Mouse (Mus musculus): ENCODE results near the gene Oser1. TPM values are rescaled to one million over a fixed set of nuclear protein-coding genes. Genes with fewer than 3 reads are reported as not detected.

Gene Oser1
- polyA plus RNA-seq, 1 experiment from 2014 or later, result 88.7 TPM

- Histone ChIP-seq H3K27ac (ENCODE audit: low read depth, low read length) (no peak overlapping the region), H3K4me1 (replicated peaks; ENCODE audit: control insufficient read depth, insufficient read depth, low read length) (no peaks in the 10 kb centered on the region), H3K4me2 (replicated peaks; ENCODE audit: low read depth, low read length) (no peak overlapping the region), H3K27me3 (ENCODE audit: control insufficient read depth, insufficient read depth, low read length) (no peaks in the 10 kb centered on the region), H3K36me3 (ENCODE audit: control insufficient read depth, insufficient read depth, low read length) (no peaks in the 10 kb centered on the region), H3K9ac (ENCODE audit: low read depth, low read length) (no peak overlapping the region), H3K4me3 (ENCODE audit: low read depth, low read length) (no peak overlapping the region), H3K9me3 (ENCODE audit: control insufficient read depth, low read length) (no peaks in the 10 kb centered on the region)
- ATAC-seq (ENCODE audit: low FRiP score) (no peak), DNase-seq (ENCODE audit: low spot score) (no peak)
- WGBS, result 86% methylated on average over 8 of the region's 8 CpGs
Observed at GRCm38 (mm10) chr2:163404037-163404815, 20.3 kb downstream of the Oser1 start.

DNA sequence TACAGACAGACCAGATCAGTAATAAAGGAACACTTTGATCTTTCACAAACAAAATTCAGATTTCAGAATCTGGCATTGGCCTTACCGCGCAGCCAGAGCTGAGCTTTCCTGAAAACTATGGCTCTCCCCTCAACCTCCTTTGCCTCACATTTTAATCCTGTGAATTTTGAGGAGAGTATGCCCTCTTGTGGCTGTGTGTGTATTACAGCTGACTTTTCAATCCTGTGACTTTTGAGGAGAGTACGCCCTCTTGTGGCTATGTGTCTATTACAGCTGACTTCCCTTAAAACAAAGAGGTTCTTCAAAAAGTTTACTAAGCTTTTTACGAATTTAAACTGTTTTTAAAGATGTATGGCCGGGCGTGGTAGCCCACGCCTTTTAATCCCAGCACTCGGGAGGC lies 23.3 kb downstream of the Oser1 start:
- Histone ChIP-seq H3K27ac (ENCODE audit: low read depth, low read length) (no peak overlapping the region), H3K36me3 (ENCODE audit: control insufficient read depth, insufficient read depth, low read length) (no peaks in the 10 kb centered on the region), H3K9ac (ENCODE audit: low read depth, low read length) (no peak overlapping the region), H3K4me1 (replicated peaks; ENCODE audit: control insufficient read depth, insufficient read depth, low read length) (no peaks in the 10 kb centered on the region), H3K4me3 (ENCODE audit: low read depth, low read length) (no peak overlapping the region), H3K4me2 (replicated peaks; ENCODE audit: low read depth, low read length) (no peak overlapping the region), H3K9me3 (ENCODE audit: control insufficient read depth, low read length) (no peaks in the 10 kb centered on the region), H3K27me3 (ENCODE audit: control insufficient read depth, insufficient read depth, low read length) (no peaks in the 10 kb centered on the region)
- DNase-seq (ENCODE audit: low spot score), result peak; percentile 93
- 17% methylated on average over 8 of the region's 8 CpGs for WGBS
- no peak for ATAC-seq (ENCODE audit: low FRiP score)

GRCm38 (mm10) chr2:163399222-163399621 lies 25.3 kb downstream of the Oser1 start:
- DNase-seq (ENCODE audit: low spot score), result no peak
- WGBS, result 90% methylated on average over 8 of the region's 8 CpGs
- H3K27me3 ChIP-seq (ENCODE audit: control insufficient read depth, insufficient read depth, low read length), result no peaks in the 10 kb centered on the region
- no peaks in the 10 kb centered on the region for H3K9me3 ChIP-seq (ENCODE audit: control insufficient read depth, low read length)
- no peaks in the 10 kb centered on the region for H3K4me1 ChIP-seq (replicated peaks; ENCODE audit: control insufficient read depth, insufficient read depth, low read length)
- no peaks in the 10 kb centered on the region for H3K36me3 ChIP-seq (ENCODE audit: control insufficient read depth, insufficient read depth, low read length)
- no peak overlapping the region for H3K27ac ChIP-seq (ENCODE audit: low read depth, low read length)
- H3K4me3 ChIP-seq (ENCODE audit: low read depth, low read length), result no peak overlapping the region
- no peak overlapping the region for H3K4me2 ChIP-seq (replicated peaks; ENCODE audit: low read depth, low read length)
- no peak overlapping the region for H3K9ac ChIP-seq (ENCODE audit: low read depth, low read length)
- no peak for ATAC-seq (ENCODE audit: low FRiP score)

- Histone ChIP-seq H3K27ac (ENCODE audit: low read depth, low read length) (no peak overlapping the region), H3K4me1 (replicated peaks; ENCODE audit: control insufficient read depth, insufficient read depth, low read length) (no peaks in the 10 kb centered on the region), H3K4me2 (replicated peaks; ENCODE audit: low read depth, low read length) (no peak overlapping the region), H3K4me3 (ENCODE audit: low read depth, low read length) (no peak overlapping the region), H3K27me3 (ENCODE audit: control insufficient read depth, insufficient read depth, low read length) (no peaks in the 10 kb centered on the region), H3K9ac (ENCODE audit: low read depth, low read length) (no peak overlapping the region), H3K9me3 (ENCODE audit: control insufficient read depth, low read length) (no peaks in the 10 kb centered on the region), H3K36me3 (ENCODE audit: control insufficient read depth, insufficient read depth, low read length) (no peaks in the 10 kb centered on the region)
- 88% methylated on average over 4 of the region's 4 CpGs for WGBS
- ATAC-seq (ENCODE audit: low FRiP score) (no peak), DNase-seq (ENCODE audit: low spot score) (no peak)
Observed at GRCm38 (mm10) chr2:163398770-163399169, 25.7 kb downstream of the Oser1 start.

DNA sequence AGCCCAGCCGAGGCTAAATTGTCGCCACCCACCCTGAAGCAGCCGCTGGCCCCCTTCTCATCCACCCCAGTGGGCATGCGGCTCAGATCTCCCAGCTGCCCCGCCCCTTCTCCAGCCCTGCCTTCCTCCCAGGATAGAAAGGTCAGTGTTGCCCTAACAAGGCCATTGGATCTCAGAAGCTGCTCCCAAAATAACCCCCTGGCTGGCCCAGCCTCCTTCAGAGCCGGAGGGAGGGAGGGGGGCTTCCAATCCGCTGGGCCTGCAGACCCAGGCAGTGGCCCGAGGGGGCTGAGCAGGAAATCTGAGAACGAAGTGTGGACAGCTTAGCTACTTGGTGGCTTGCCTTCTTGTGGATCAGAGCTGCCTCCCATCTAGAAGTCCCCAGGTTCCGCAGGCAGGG lies 26.6 kb downstream of the Oser1 start, which contains the start of gene Jph2:
TSS of gene Jph2 (minus strand) at position 89 of the 400 bp plus-strand sequence.
- Histone ChIP-seq H3K4me3 (ENCODE audit: low read depth, low read length) (no peak within 1 kb of the TSS), H3K9me3 (ENCODE audit: control insufficient read depth, low read length) (no peaks in the 10 kb centered on the region), H3K36me3 (ENCODE audit: control insufficient read depth, insufficient read depth, low read length) (no peaks in the 10 kb centered on the region), H3K27ac (ENCODE audit: low read depth, low read length) (no peak within 1 kb of the TSS), H3K27me3 (ENCODE audit: control insufficient read depth, insufficient read depth, low read length) (no peaks in the 10 kb centered on the region), H3K4me2 (replicated peaks; ENCODE audit: low read depth, low read length) (peak within 1 kb of the TSS; percentile 24; the same call in 1 of the 2 replicates), H3K4me1 (replicated peaks; ENCODE audit: control insufficient read depth, insufficient read depth, low read length) (no peaks in the 10 kb centered on the region), H3K9ac (ENCODE audit: low read depth, low read length) (no peak within 1 kb of the TSS; the same call in 1 of the 2 replicates)
- peak; percentile 42 for DNase-seq (ENCODE audit: low spot score)
- WGBS, result 13% methylated on average over 10 of the region's 10 CpGs
- ATAC-seq (ENCODE audit: low FRiP score), result peak; percentile 45; the same call in 1 of the 2 replicates

DNA sequence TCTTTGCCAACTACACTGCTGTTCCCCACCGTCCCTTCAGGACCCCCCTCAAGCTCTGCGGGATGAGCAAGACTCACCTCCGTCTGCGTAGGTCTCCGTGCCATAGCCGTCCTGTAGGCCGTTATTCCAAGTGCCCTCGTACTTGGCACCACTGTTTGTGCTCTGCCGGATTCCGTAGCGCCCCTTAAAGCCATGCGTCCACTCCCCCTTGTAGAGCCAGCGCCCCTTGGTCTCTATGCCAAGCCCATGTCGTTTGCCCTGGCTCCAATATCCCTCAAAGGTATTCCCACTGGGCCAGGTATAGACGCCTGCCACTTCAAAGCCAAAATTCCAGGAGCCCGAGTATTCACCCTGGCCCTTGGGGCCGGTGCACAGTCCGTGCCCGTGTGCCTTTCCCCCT lies 27.4 kb downstream of the Oser1 start:
- Histone ChIP-seq H3K4me2 (replicated peaks; ENCODE audit: low read depth, low read length) (no peak overlapping the region), H3K27me3 (ENCODE audit: control insufficient read depth, insufficient read depth, low read length) (no peaks in the 10 kb centered on the region), H3K4me3 (ENCODE audit: low read depth, low read length) (no peak overlapping the region), H3K9ac (ENCODE audit: low read depth, low read length) (no peak overlapping the region), H3K27ac (ENCODE audit: low read depth, low read length) (no peak overlapping the region), H3K4me1 (replicated peaks; ENCODE audit: control insufficient read depth, insufficient read depth, low read length) (no peaks in the 10 kb centered on the region), H3K36me3 (ENCODE audit: control insufficient read depth, insufficient read depth, low read length) (no peaks in the 10 kb centered on the region), H3K9me3 (ENCODE audit: control insufficient read depth, low read length) (no peaks in the 10 kb centered on the region)
- 90% methylated on average over 19 of the region's 19 CpGs for WGBS
- ATAC-seq (ENCODE audit: low FRiP score), result no peak
- no peak for DNase-seq (ENCODE audit: low spot score)

- H3K9me3 ChIP-seq (ENCODE audit: control insufficient read depth, low read length), result no peaks in the 10 kb centered on the region
- no peak for ATAC-seq (ENCODE audit: low FRiP score)
- no peaks in the 10 kb centered on the region for H3K36me3 ChIP-seq (ENCODE audit: control insufficient read depth, insufficient read depth, low read length)
- DNase-seq (ENCODE audit: low spot score), result no peak
- H3K4me2 ChIP-seq (replicated peaks; ENCODE audit: low read depth, low read length), result no peak overlapping the region
- no peak overlapping the region for H3K27ac ChIP-seq (ENCODE audit: low read depth, low read length)
- no peak overlapping the region for H3K4me3 ChIP-seq (ENCODE audit: low read depth, low read length)
- 79% methylated on average over 6 of the region's 6 CpGs for WGBS
- no peak overlapping the region for H3K9ac ChIP-seq (ENCODE audit: low read depth, low read length)
- no peaks in the 10 kb centered on the region for H3K4me1 ChIP-seq (replicated peaks; ENCODE audit: control insufficient read depth, insufficient read depth, low read length)
- no peaks in the 10 kb centered on the region for H3K27me3 ChIP-seq (ENCODE audit: control insufficient read depth, insufficient read depth, low read length)
Observed at GRCm38 (mm10) chr2:163394977-163395376, 29.5 kb downstream of the Oser1 start.

- Histone ChIP-seq H3K27ac (ENCODE audit: low read depth, low read length) (no peak overlapping the region), H3K9ac (ENCODE audit: low read depth, low read length) (no peak overlapping the region), H3K36me3 (ENCODE audit: control insufficient read depth, insufficient read depth, low read length) (no peaks in the 10 kb centered on the region), H3K4me1 (replicated peaks; ENCODE audit: control insufficient read depth, insufficient read depth, low read length) (no peaks in the 10 kb centered on the region), H3K27me3 (ENCODE audit: control insufficient read depth, insufficient read depth, low read length) (no peaks in the 10 kb centered on the region), H3K9me3 (ENCODE audit: control insufficient read depth, low read length) (no peaks in the 10 kb centered on the region), H3K4me3 (ENCODE audit: low read depth, low read length) (no peak overlapping the region), H3K4me2 (replicated peaks; ENCODE audit: low read depth, low read length) (no peak overlapping the region)
- 76% methylated on average over 6 of the region's 6 CpGs for WGBS
- no peak for DNase-seq (ENCODE audit: low spot score)
- no peak for ATAC-seq (ENCODE audit: low FRiP score)
Observed at GRCm38 (mm10) chr2:163393976-163394375, 30.5 kb downstream of the Oser1 start.

- no peaks in the 10 kb centered on the region for H3K36me3 ChIP-seq (ENCODE audit: control insufficient read depth, insufficient read depth, low read length)
- DNase-seq (ENCODE audit: low spot score) (no peak), ATAC-seq (ENCODE audit: low FRiP score) (no peak)
- no peaks in the 10 kb centered on the region for H3K4me1 ChIP-seq (replicated peaks; ENCODE audit: control insufficient read depth, insufficient read depth, low read length)
- no peaks in the 10 kb centered on the region for H3K27me3 ChIP-seq (ENCODE audit: control insufficient read depth, insufficient read depth, low read length)
- H3K27ac ChIP-seq (ENCODE audit: low read depth, low read length), result no peak overlapping the region
- no peak overlapping the region for H3K4me2 ChIP-seq (replicated peaks; ENCODE audit: low read depth, low read length)
- no peak overlapping the region for H3K9ac ChIP-seq (ENCODE audit: low read depth, low read length)
- H3K4me3 ChIP-seq (ENCODE audit: low read depth, low read length), result no peak overlapping the region
- 92% methylated on average over 10 of the region's 10 CpGs for WGBS
- H3K9me3 ChIP-seq (ENCODE audit: control insufficient read depth, low read length), result no peaks in the 10 kb centered on the region
Observed at GRCm38 (mm10) chr2:163393241-163393640, 31.3 kb downstream of the Oser1 start.

Data from hindbrain, embryonic 11.5 days (tissue).